Mouse (Mus musculus) fat pad, adult 2 months (tissue): ENCODE results near the gene Tesk2.

ENCODE experiments used
- DNase-seq: peaks from one replicate; pipeline ENCODE4 v3.0.0-alpha.2; 2011; ENCODE audit warnings: low read depth, low spot score; ENCODE audit errors: extremely low read depth

The Tesk2 gene

DNA sequence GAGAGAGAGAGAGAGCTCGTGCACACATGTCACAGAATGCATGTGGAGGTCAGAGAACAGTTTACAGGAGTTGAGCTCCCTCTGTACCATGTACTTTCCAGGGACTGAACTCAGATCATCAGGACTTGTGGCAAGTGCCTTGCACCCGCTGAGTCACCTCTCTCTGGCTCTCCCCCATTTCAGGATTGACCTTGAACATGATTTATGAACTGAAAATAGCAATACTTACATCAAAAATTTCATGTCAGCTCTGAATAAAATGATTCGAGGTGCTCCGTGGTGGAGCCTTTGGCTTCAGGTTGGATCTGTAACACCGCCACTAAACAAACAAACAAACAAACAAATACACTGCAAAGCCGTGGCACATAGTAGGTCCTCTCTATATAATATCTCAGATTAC, 120.1 kb downstream of the Tesk2 start:
- DNase-seq, result no peak

DNA sequence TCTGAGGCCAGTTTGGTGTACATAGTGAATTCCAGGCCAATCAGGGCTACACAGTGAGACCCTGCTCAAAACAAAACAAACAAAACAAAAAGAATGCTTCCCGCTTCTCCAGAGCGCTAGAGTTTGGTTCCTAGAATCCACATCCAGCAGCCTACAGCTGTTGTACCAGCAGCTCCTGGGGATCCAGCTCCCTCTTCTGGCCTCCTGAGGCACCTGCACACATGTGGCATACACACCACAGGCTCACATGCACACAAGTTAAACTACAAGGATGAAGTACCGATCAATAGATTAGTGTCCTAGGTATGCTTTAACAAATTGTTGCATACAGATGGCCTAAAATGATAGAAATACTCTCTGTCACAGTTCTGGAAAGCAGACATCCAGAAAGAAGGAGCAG, 123.6 kb downstream of the Tesk2 start:
- no peak for DNase-seq

DNA sequence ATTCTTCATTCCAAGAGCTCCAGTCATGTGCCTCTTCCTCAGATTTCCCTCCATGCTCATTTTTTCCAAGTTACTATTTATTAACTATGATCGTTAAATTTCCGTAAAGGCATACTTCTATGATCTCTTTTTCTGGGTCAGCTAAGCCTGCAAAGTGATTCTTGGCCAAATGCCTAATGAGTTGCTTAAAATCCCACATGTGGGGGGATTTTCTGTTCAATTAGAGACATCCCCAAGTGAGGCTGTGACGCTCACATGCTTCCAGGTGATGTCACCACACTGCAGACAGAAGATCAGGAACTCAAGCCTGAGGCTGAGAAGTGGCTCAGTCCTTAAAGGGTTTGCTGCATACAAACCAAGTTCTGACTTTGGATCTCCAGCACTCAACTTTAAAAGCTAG, 129.2 kb downstream of the Tesk2 start:
- no peak for DNase-seq

DNA sequence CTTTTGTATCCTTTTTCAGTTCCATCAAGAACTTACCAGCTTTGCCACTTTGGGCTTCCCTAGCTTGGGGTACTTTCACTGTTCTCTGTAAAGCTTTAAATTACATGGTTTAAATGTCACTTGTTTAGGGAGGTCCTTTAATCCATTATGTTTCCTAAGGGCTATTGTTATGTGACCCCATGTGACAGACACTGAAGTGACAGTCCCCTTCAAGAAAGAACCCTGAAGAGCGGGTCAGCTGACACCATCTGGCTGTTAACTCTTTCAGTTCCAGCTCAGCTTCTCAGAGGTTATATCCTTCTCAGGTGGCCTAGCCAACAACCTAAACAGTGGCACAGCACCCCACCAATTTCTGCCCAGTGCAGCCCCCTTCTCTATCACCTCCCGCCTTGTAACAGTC, 133.5 kb downstream of the Tesk2 start:
- DNase-seq, result no peak
